Mouse (Mus musculus) neural tube, embryonic 11.5 days (tissue): Measurements from ENCODE around the gene Dnajb1. TPM values are rescaled to one million over a fixed set of nuclear protein-coding genes. Genes with fewer than 3 reads are reported as not detected.

ENCODE experiments used
- ATAC-seq: fragments of 200-750 bp; cut with Nextera tagmentation; 2 replicates; pipeline ENCODE4 v1.8.0; 2017; ENCODE audit warnings: moderate number of reproducible peaks, mild to moderate bottlenecking, moderate TSS enrichment, moderate library complexity; ENCODE audit not compliant: insufficient read depth, low FRiP score, low TSS enrichment
- DNase-seq: peaks from one replicate; pipeline ENCODE4 v3.0.0-alpha.2; 2015; ENCODE audit warnings: low spot score
- H3K27ac ChIP-seq: fragments of 300-500 bp; sonication (generic); 2 replicates; pipeline ENCODE4 v1.5.1; 2014; ENCODE audit warnings: low read depth, mild to moderate bottlenecking, low read length
- H3K27me3 ChIP-seq: fragments of 300-500 bp; sonication (generic); 2 replicates; pipeline ENCODE4 v1.6.1; 2014; ENCODE audit warnings: mild to moderate bottlenecking, low read length, mixed read lengths; ENCODE audit not compliant: control insufficient read depth, insufficient read depth
- H3K36me3 ChIP-seq: fragments of 300-500 bp; sonication (generic); 2 replicates; pipeline ENCODE4 v1.6.1; 2014; ENCODE audit warnings: mild to moderate bottlenecking, low read length, moderate library complexity, mixed read lengths; ENCODE audit not compliant: control insufficient read depth, insufficient read depth
- H3K4me1 ChIP-seq: fragments of 300-500 bp; sonication (generic); 2 replicates; pipeline ENCODE4 v1.6.1; 2014; ENCODE audit warnings: low read length, mixed read lengths; ENCODE audit not compliant: control insufficient read depth, insufficient read depth
- H3K4me2 ChIP-seq: fragments of 300-500 bp; sonication (generic); 2 replicates; pipeline ENCODE4 v1.6.1; 2014; ENCODE audit warnings: low read depth, mild to moderate bottlenecking, moderate library complexity
- H3K4me3 ChIP-seq: fragments of 300-500 bp; sonication (generic); 2 replicates; pipeline ENCODE4 v1.5.1; 2014; ENCODE audit warnings: low read depth, low read length
- H3K9ac ChIP-seq: fragments of 300-500 bp; sonication (generic); 2 replicates; pipeline ENCODE4 v1.6.1; 2014; ENCODE audit warnings: mild to moderate bottlenecking, low read length
- H3K9me3 ChIP-seq: fragments of 300-500 bp; sonication (generic); 2 replicates; pipeline ENCODE4 v1.6.1; 2016; ENCODE audit warnings: low read length; ENCODE audit not compliant: control insufficient read depth
- WGBS: fragments of 180-500 bp; shearing (Covaris S2); extraction: QIAGEN DNeasy Blood & Tissue Kit; methylation state at CpG from one replicate; pipeline ENCODE4 v1.1.7; 2014; 5-methylcytosine and 5-hydroxymethylcytosine counted together
- polyA plus RNA-seq: library from polyadenylated mRNA; unstranded; fragments of >200 nt; fragmentation: Nextera tagmentation; extraction: Ambion mirVana; gene quantifications from 2 replicates; pipeline ENCODE4 v1.2.1, GENCODE M21; 2014

Dnajb1 gene
- polyA plus RNA-seq: 64.9 and 68.9 TPM in 2 replicates

GRCm38 (mm10) chr8:83607661-83608397, at the start of gene Dnajb1, which contains the start of gene Tecr:
TSS of gene Dnajb1 (plus strand) at chr8:83608193.
TSS of gene Tecr (minus strand) at chr8:83607971.
- Histone ChIP-seq H3K9ac (peak within 1 kb of the TSS; percentile 91), H3K27ac (peak within 1 kb of the TSS; percentile 93), H3K4me1 (peaks cover 17% of the 10 kb centered on the region), H3K9me3 (no peaks in the 10 kb centered on the region), H3K27me3 (no peaks in the 10 kb centered on the region), H3K4me3 (peak within 1 kb of the TSS; percentile 83), H3K36me3 (peaks cover 13% of the 10 kb centered on the region), H3K4me2 (peak within 1 kb of the TSS; percentile 70)
- ATAC-seq: peak; percentile 96
- under 1% methylated on average over 57 of the region's 69 CpGs for WGBS
- peak; percentile 100 for DNase-seq

GRCm38 (mm10) chr8:83562669-83563068, 45.3 kb upstream of the Dnajb1 start:
- no peaks in the 10 kb centered on the region for H3K9me3 ChIP-seq
- no peaks in the 10 kb centered on the region for H3K27me3 ChIP-seq
- WGBS: 81% methylated on average over 3 of the region's 3 CpGs
- H3K9ac ChIP-seq: no peak overlapping the region
- DNase-seq: no peak
- no peak overlapping the region for H3K27ac ChIP-seq
- no peak overlapping the region for H3K4me2 ChIP-seq
- no peaks in the 10 kb centered on the region for H3K36me3 ChIP-seq
- ATAC-seq: no peak
- H3K4me1 ChIP-seq: peaks cover 6% of the 10 kb centered on the region
- no peak overlapping the region for H3K4me3 ChIP-seq

GRCm38 (mm10) chr8:83563246-83563645, 44.7 kb upstream of the Dnajb1 start:
- H3K4me1 ChIP-seq: peaks cover 9% of the 10 kb centered on the region
- H3K9me3 ChIP-seq: no peaks in the 10 kb centered on the region
- no peak for DNase-seq
- no peak for ATAC-seq
- H3K9ac ChIP-seq: no peak overlapping the region
- 78% methylated on average over 4 of the region's 4 CpGs for WGBS
- H3K27ac ChIP-seq: no peak overlapping the region
- no peaks in the 10 kb centered on the region for H3K27me3 ChIP-seq
- H3K4me3 ChIP-seq: no peak overlapping the region
- H3K4me2 ChIP-seq: no peak overlapping the region
- no peaks in the 10 kb centered on the region for H3K36me3 ChIP-seq

- peaks cover 9% of the 10 kb centered on the region for H3K4me1 ChIP-seq
- H3K27me3 ChIP-seq: no peaks in the 10 kb centered on the region
- H3K27ac ChIP-seq: no peak overlapping the region
- ATAC-seq: peak; percentile 20; the same call in 1 of the 2 replicates
- H3K9ac ChIP-seq: no peak overlapping the region
- peaks cover 7% of the 10 kb centered on the region for H3K36me3 ChIP-seq
- DNase-seq: peak; percentile 49
- no peak overlapping the region for H3K4me2 ChIP-seq
- no peaks in the 10 kb centered on the region for H3K9me3 ChIP-seq
- H3K4me3 ChIP-seq: no peak overlapping the region
- 74% methylated on average over 9 of the region's 9 CpGs for WGBS
Measured at GRCm38 (mm10) chr8:83565731-83566375, 42.1 kb upstream of the Dnajb1 start.

- H3K4me3 ChIP-seq: peak within 1 kb of the TSS; percentile 72
- peaks cover 9% of the 10 kb centered on the region for H3K4me1 ChIP-seq
- DNase-seq (peak; percentile 96), ATAC-seq (peak; percentile 87)
- H3K4me2 ChIP-seq: peak within 1 kb of the TSS; percentile 86
- no peaks in the 10 kb centered on the region for H3K27me3 ChIP-seq
- WGBS: under 1% methylated on average over 48 of the region's 48 CpGs
- H3K36me3 ChIP-seq: peaks cover 9% of the 10 kb centered on the region
- no peaks in the 10 kb centered on the region for H3K9me3 ChIP-seq
- peak within 1 kb of the TSS; percentile 68; the same call in 1 of the 2 replicates for H3K27ac ChIP-seq
- H3K9ac ChIP-seq: peak within 1 kb of the TSS; percentile 79
Measured at GRCm38 (mm10) chr8:83566469-83567395, 41.3 kb upstream of the Dnajb1 start, which contains the start of gene Ndufb7. TSS of gene Ndufb7 (plus strand) at chr8:83566671.

- Histone ChIP-seq H3K36me3 (peaks cover 15% of the 10 kb centered on the region), H3K4me1 (peaks cover 9% of the 10 kb centered on the region), H3K27ac (no peak overlapping the region), H3K4me3 (peak overlapping the region; percentile 72), H3K27me3 (no peaks in the 10 kb centered on the region), H3K9ac (peak overlapping the region; percentile 79), H3K4me2 (peak overlapping the region; percentile 86), H3K9me3 (no peaks in the 10 kb centered on the region)
- ATAC-seq (no peak), DNase-seq (no peak)
- WGBS: 68% methylated on average over 3 of the region's 3 CpGs
Measured at GRCm38 (mm10) chr8:83567668-83568067, 40.3 kb upstream of the Dnajb1 start.

- H3K4me3 ChIP-seq: no peak overlapping the region
- H3K9ac ChIP-seq: peak overlapping the region; percentile 79
- H3K36me3 ChIP-seq: peaks cover 16% of the 10 kb centered on the region
- no peak overlapping the region for H3K27ac ChIP-seq
- DNase-seq (no peak), ATAC-seq (no peak)
- H3K4me1 ChIP-seq: peaks cover 9% of the 10 kb centered on the region
- no peak overlapping the region; the same call in 1 of the 2 replicates for H3K4me2 ChIP-seq
- WGBS: 73% methylated on average over 5 of the region's 5 CpGs
- H3K27me3 ChIP-seq: no peaks in the 10 kb centered on the region
- H3K9me3 ChIP-seq: no peaks in the 10 kb centered on the region
Measured at GRCm38 (mm10) chr8:83568128-83568527, 39.9 kb upstream of the Dnajb1 start.

- Histone ChIP-seq H3K27me3 (no peaks in the 10 kb centered on the region), H3K36me3 (peaks cover 17% of the 10 kb centered on the region), H3K4me1 (peaks cover 9% of the 10 kb centered on the region), H3K9me3 (no peaks in the 10 kb centered on the region), H3K4me3 (no peak overlapping the region), H3K4me2 (no peak overlapping the region), H3K9ac (no peak overlapping the region), H3K27ac (no peak overlapping the region)
- WGBS: 85% methylated on average over 5 of the region's 5 CpGs
- no peak for DNase-seq
- ATAC-seq: no peak
Measured at GRCm38 (mm10) chr8:83568755-83569154, 39.2 kb upstream of the Dnajb1 start.
